Mouse (Mus musculus) midbrain, postnatal 0 days (tissue): ENCODE results near the gene Thtpa. TPM values are rescaled to one million over a fixed set of nuclear protein-coding genes. Genes with fewer than 3 reads are reported as not detected.

Experiments
- ATAC-seq: fragments of 200-750 bp; cut with Nextera tagmentation; 2 replicates; pipeline ENCODE4 v1.8.0; 2017; ENCODE audit warnings: moderate number of reproducible peaks, mild to moderate bottlenecking, moderate TSS enrichment, moderate library complexity; ENCODE audit not compliant: low FRiP score
- DNase-seq: peaks from one replicate; pipeline ENCODE4 v3.0.0-alpha.2; 2015; ENCODE audit warnings: low spot score
- H3K27ac ChIP-seq: fragments of 300-500 bp; sonication (generic); 2 replicates; pipeline ENCODE4 v1.5.1; 2014; ENCODE audit warnings: low read depth, mild to moderate bottlenecking, low read length, mixed read lengths
- H3K27me3 ChIP-seq: fragments of 300-500 bp; sonication (generic); 2 replicates; pipeline ENCODE4 v1.6.1; 2014; ENCODE audit warnings: low read length, control low read depth, mixed read lengths; ENCODE audit not compliant: insufficient read depth
- H3K36me3 ChIP-seq: fragments of 300-500 bp; sonication (generic); 2 replicates; pipeline ENCODE4 v1.6.1; 2014; ENCODE audit warnings: low read length, control low read depth, mixed read lengths; ENCODE audit not compliant: insufficient read depth
- H3K4me1 ChIP-seq: fragments of 300-500 bp; sonication (generic); 2 replicates; pipeline ENCODE4 v1.6.1; 2014; ENCODE audit warnings: mild to moderate bottlenecking, control low read depth, antibody characterized with exemption, low read length, mixed read lengths; ENCODE audit not compliant: insufficient read depth
- H3K4me2 ChIP-seq: fragments of 300-500 bp; sonication (generic); 2 replicates; pipeline ENCODE4 v1.6.1; 2014; ENCODE audit warnings: low read depth, mild to moderate bottlenecking, low read length, mixed read lengths; ENCODE audit not compliant: poor library complexity, severe bottlenecking
- H3K4me3 ChIP-seq: fragments of 300-500 bp; sonication (generic); 2 replicates; pipeline ENCODE4 v1.5.1; 2014; ENCODE audit warnings: low read depth, mild to moderate bottlenecking, low read length, moderate library complexity
- H3K9ac ChIP-seq: fragments of 300-500 bp; sonication (generic); replicated peaks from 2 replicates; pipeline ENCODE4 v1.6.1; 2014; ENCODE audit warnings: mild to moderate bottlenecking, low read length, moderate library complexity, mixed read lengths; ENCODE audit not compliant: poor library complexity, severe bottlenecking
- H3K9me3 ChIP-seq: fragments of 300-500 bp; sonication (generic); 2 replicates; pipeline ENCODE4 v1.6.1; 2016; ENCODE audit warnings: low read length, control low read depth
- CTCF ChIP-seq: IDR thresholded peaks from 2 replicates; pipeline ENCODE4 v1.5.1; 2016; ENCODE audit warnings: antibody characterized with exemption, mild to moderate bottlenecking
- WGBS: fragments of 180-500 bp; shearing (Covaris S2); extraction: QIAGEN DNeasy Blood & Tissue Kit; methylation state at CpG from one replicate; pipeline ENCODE4 v1.1.7; 2014; 5-methylcytosine and 5-hydroxymethylcytosine counted together
- polyA plus RNA-seq: library from polyadenylated mRNA; unstranded; fragments of >200 nt; fragmentation: Nextera tagmentation; extraction: Ambion mirVana; gene quantifications from 2 replicates; pipeline ENCODE4 v1.2.1, GENCODE M21; 2015
- total RNA-seq: library from RNA; depleted of rRNA; stranded (reverse); fragments of >200 nt; gene quantifications from 2 replicates; pipeline ENCODE4 v1.2.3, GENCODE M21; 2014; rRNA removed

Gene Thtpa
- total and polyA plus RNA-seq, 2 experiments from 2014 or later: 32.5 to 42.1 TPM

GRCm38 (mm10) chr14:55146324-55146723 lies 51.7 kb downstream of the Thtpa start:
- DNase-seq: no peak
- no peak overlapping the region for H3K27ac ChIP-seq
- no peak for TF ChIP-seq CTCF
- H3K4me1 ChIP-seq: peaks cover 14% of the 10 kb centered on the region
- 93% methylated on average over 1 of the region's 1 CpGs for WGBS
- H3K27me3 ChIP-seq: no peaks in the 10 kb centered on the region
- no peaks in the 10 kb centered on the region for H3K36me3 ChIP-seq
- no peak overlapping the region for H3K4me3 ChIP-seq
- H3K9ac ChIP-seq: no peak overlapping the region
- H3K4me2 ChIP-seq: no peak overlapping the region
- ATAC-seq: no peak
- no peaks in the 10 kb centered on the region for H3K9me3 ChIP-seq

GRCm38 (mm10) chr14:55146829-55147401 lies 52.3 kb downstream of the Thtpa start:
- H3K4me1 ChIP-seq: peaks cover 14% of the 10 kb centered on the region
- H3K9ac ChIP-seq: no peak overlapping the region
- no peak overlapping the region for H3K4me3 ChIP-seq
- ATAC-seq (no peak), DNase-seq (no peak)
- no peak for TF ChIP-seq CTCF
- no peaks in the 10 kb centered on the region for H3K27me3 ChIP-seq
- no peak overlapping the region for H3K4me2 ChIP-seq
- no peaks in the 10 kb centered on the region for H3K9me3 ChIP-seq
- H3K27ac ChIP-seq: no peak overlapping the region
- 91% methylated on average over 12 of the region's 12 CpGs for WGBS
- no peaks in the 10 kb centered on the region for H3K36me3 ChIP-seq

- Histone ChIP-seq H3K9ac (no peak overlapping the region), H3K4me2 (0 out of 2 replicates have a peak overlapping the region, but pooled peaks have one; percentile 18), H3K27me3 (no peaks in the 10 kb centered on the region), H3K4me3 (no peak overlapping the region), H3K9me3 (no peaks in the 10 kb centered on the region), H3K36me3 (no peaks in the 10 kb centered on the region), H3K4me1 (peaks cover 14% of the 10 kb centered on the region), H3K27ac (peak overlapping the region; percentile 80)
- peak; percentile 85 for DNase-seq
- peak; percentile 94 for TF ChIP-seq CTCF
- peak; percentile 75 for ATAC-seq
- WGBS: 16% methylated on average over 5 of the region's 5 CpGs
Observed at GRCm38 (mm10) chr14:55148363-55148915, 53.9 kb downstream of the Thtpa start.

Other genes with a start within 250 kb of the Thtpa start
- gene Homez, start 223.8 kb upstream of the Thtpa start, total RNA-seq: 6.9 and 9.4 TPM in 2 replicates
- 8.0 and 9.6 TPM in 2 replicates for gene Homez, start 223.8 kb upstream of the Thtpa start, polyA plus RNA-seq
- 27.1 and 37.2 TPM in 2 replicates for gene Ppp1r3e, start 217.2 kb upstream of the Thtpa start, total RNA-seq
- 2.8 and 4.1 TPM in 2 replicates for gene Ppp1r3e, start 217.2 kb upstream of the Thtpa start, polyA plus RNA-seq
- gene Bcl2l2, start 211.4 kb upstream of the Thtpa start, total RNA-seq: 23.1 and 31.2 TPM in 2 replicates
- 2.9 and 3.7 TPM in 2 replicates for gene Bcl2l2, start 211.4 kb upstream of the Thtpa start, polyA plus RNA-seq
- gene Gm20521, start 211.3 kb upstream of the Thtpa start, total RNA-seq: 0.82 TPM in 1 of 2 replicates, not detected in the other
- 1.4 and 1.6 TPM in 2 replicates for gene Gm20521, start 211.3 kb upstream of the Thtpa start, polyA plus RNA-seq
- gene Pabpn1, start 202.3 kb upstream of the Thtpa start, total RNA-seq: 95.1 and 115 TPM in 2 replicates
- gene Pabpn1, start 202.3 kb upstream of the Thtpa start, polyA plus RNA-seq: 139 and 162 TPM in 2 replicates
- gene Slc22a17, start 181.7 kb upstream of the Thtpa start, total RNA-seq: 495 and 558 TPM in 2 replicates
- 345 TPM in 2 replicates for gene Slc22a17, start 181.7 kb upstream of the Thtpa start, polyA plus RNA-seq
- 24.0 and 41.4 TPM in 2 replicates for gene Efs, start 168.7 kb upstream of the Thtpa start, total RNA-seq
- gene Efs, start 168.7 kb upstream of the Thtpa start, polyA plus RNA-seq: 8.5 and 8.9 TPM in 2 replicates
- gene Il25, start 162.1 kb upstream of the Thtpa start, total RNA-seq: 1.1 TPM in 1 of 2 replicates, not detected in the other
- gene Il25, start 162.1 kb upstream of the Thtpa start, polyA plus RNA-seq: 0.38 and 0.48 TPM in 2 replicates
- 26.4 and 44.8 TPM in 2 replicates for gene Cmtm5, start 158.5 kb upstream of the Thtpa start, total RNA-seq
- gene Cmtm5, start 158.5 kb upstream of the Thtpa start, polyA plus RNA-seq: 27.0 and 27.5 TPM in 2 replicates
- gene Myh6, start 127.9 kb upstream of the Thtpa start, total RNA-seq: 0.24 and 0.33 TPM in 2 replicates
- gene Myh6, start 127.9 kb upstream of the Thtpa start, polyA plus RNA-seq: 2.1 and 2.5 TPM in 2 replicates
- gene Gm17428, start 117.9 kb upstream of the Thtpa start, total RNA-seq: not detected in 2 replicates
- not detected in 2 replicates for gene Gm17428, start 117.9 kb upstream of the Thtpa start, polyA plus RNA-seq
- gene Myh7, start 100.2 kb upstream of the Thtpa start, total RNA-seq: 1.8 and 3.2 TPM in 2 replicates
- gene Myh7, start 100.2 kb upstream of the Thtpa start, polyA plus RNA-seq: 9.6 and 10.3 TPM in 2 replicates
- gene Ngdn, start 79.3 kb upstream of the Thtpa start, total RNA-seq: 20.9 and 29.6 TPM in 2 replicates
- gene Ngdn, start 79.3 kb upstream of the Thtpa start, polyA plus RNA-seq: 44.3 and 48.1 TPM in 2 replicates
- gene Zfhx2, start 2.5 kb upstream of the Thtpa start, total RNA-seq: 16.4 and 18.6 TPM in 2 replicates
- 11.2 and 14.2 TPM in 2 replicates for gene Zfhx2, start 2.5 kb upstream of the Thtpa start, polyA plus RNA-seq
- gene Ap1g2, start 11.8 kb downstream of the Thtpa start, total RNA-seq: 8.2 and 11.6 TPM in 2 replicates
- gene Ap1g2, start 11.8 kb downstream of the Thtpa start, polyA plus RNA-seq: 6.6 and 8.9 TPM in 2 replicates
- gene Jph4, start 22.2 kb downstream of the Thtpa start, total RNA-seq: 158 and 182 TPM in 2 replicates
- 41.7 and 45.1 TPM in 2 replicates for gene Jph4, start 22.2 kb downstream of the Thtpa start, polyA plus RNA-seq
- 2.0 TPM in 1 of 2 replicates, not detected in the other for gene Dhrs2, start 127.2 kb downstream of the Thtpa start, total RNA-seq
- 0.56 and 0.86 TPM in 2 replicates for gene Dhrs2, start 127.2 kb downstream of the Thtpa start, polyA plus RNA-seq